Comparison of ENCODE assay signal across 8 mouse cellular contexts in the genomic region with DNA sequence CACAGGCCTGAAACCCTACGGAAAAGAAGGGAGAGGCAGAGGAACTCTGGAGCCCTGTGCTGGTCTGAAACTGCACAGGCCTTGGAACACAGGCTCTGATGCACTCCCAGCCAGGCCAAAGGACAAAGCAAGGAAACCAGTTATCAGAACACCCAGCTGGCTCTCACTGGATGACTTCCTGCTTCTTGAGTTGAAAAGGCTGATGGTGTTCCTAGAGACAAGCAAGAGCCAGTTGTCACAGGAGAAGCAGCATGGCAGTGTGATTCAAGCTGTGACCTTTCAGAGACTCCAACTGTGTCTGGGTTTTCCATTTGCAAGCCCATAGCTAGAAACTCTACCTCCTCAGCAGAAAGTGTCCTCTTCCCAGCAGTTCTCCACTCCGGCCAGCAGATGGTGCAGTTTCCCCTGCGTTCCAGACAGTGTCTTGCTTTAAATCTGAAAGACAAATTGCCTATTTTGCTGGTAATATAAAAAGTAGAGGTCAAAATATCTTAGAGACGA.
A peak's percentile ranks its signal among the peaks of the same experiment; 100 is the strongest.
DNase-seq lines count a peak whose midpoint lies in the region; ATAC-seq and TF ChIP-seq lines count a peak whose summit lies in the region.

No protein-coding gene starts in this region.

- peak; percentile 97 for TF ChIP-seq CTCF in heart, adult 2 months (IDR thresholded peaks at IDR 0.05)
- peak; percentile 89 for TF ChIP-seq CTCF in kidney, adult 2 months (conservative IDR thresholded peaks at IDR 0.05; ENCODE audit: insufficient read depth, insufficient read length, low read depth, low read length)

- H3K4me1 ChIP-seq in heart, adult 2 months (ENCODE audit: control insufficient read depth, insufficient read depth, low read length) = peaks cover 3% of the 10 kb centered on the region; the same call in 1 of the 2 replicates
- H3K4me1 ChIP-seq in kidney, adult 2 months (ENCODE audit: control insufficient read depth, insufficient read depth, low read length) = no peaks in the 10 kb centered on the region
- H3K4me1 ChIP-seq in limb, embryonic 10.5 days = peaks cover 6% of the 10 kb centered on the region; the same call in 1 of the 2 replicates
- H3K4me1 ChIP-seq in neural tube, embryonic 12.5 days = no peaks in the 10 kb centered on the region

- no peak for TF ChIP-seq POLR2A in heart, adult 2 months (IDR thresholded peaks at IDR 0.05; ENCODE audit: insufficient read depth, low read depth, low read length)
- TF ChIP-seq POLR2A in kidney, adult 2 months (IDR thresholded peaks at IDR 0.05; ENCODE audit: low read depth, low read length) = no peak

- H3K36me3 ChIP-seq in heart, adult 2 months (ENCODE audit: control insufficient read depth, insufficient read depth, low read length) = no peaks in the 10 kb centered on the region
- no peaks in the 10 kb centered on the region for H3K36me3 ChIP-seq in kidney, adult 2 months (ENCODE audit: control insufficient read depth, insufficient read depth, low read length)
- H3K36me3 ChIP-seq in limb, embryonic 10.5 days = no peaks in the 10 kb centered on the region
- no peaks in the 10 kb centered on the region for H3K36me3 ChIP-seq in neural tube, embryonic 12.5 days

- intact Hi-C loops in heart, adult 2 months (cut with DNase I) = loop anchor here (10.0 kb wide), 1 partner anchor 459 kb away; no protein-coding TSS in a partner anchor

- 9% methylated on average over 4 of the region's 4 CpGs for WGBS in heart, adult 2 months
- 16% methylated on average over 4 of the region's 4 CpGs for WGBS in kidney, adult 2 months
- WGBS in limb, embryonic 10.5 days = 14% methylated on average over 4 of the region's 4 CpGs
- 16% methylated on average over 4 of the region's 4 CpGs for WGBS in neural tube, embryonic 12.5 days

- H3K4me3 ChIP-seq in heart, adult 2 months = no peak overlapping the region
- no peak overlapping the region for H3K4me3 ChIP-seq in kidney, adult 2 months (ENCODE audit: insufficient read depth, low read depth, low read length)
- H3K4me3 ChIP-seq in limb, embryonic 10.5 days = no peak overlapping the region
- no peak overlapping the region for H3K4me3 ChIP-seq in neural tube, embryonic 12.5 days

- no peaks in the 10 kb centered on the region for H3K27me3 ChIP-seq in heart, adult 2 months (ENCODE audit: control insufficient read depth, insufficient read depth, low read length)
- no peaks in the 10 kb centered on the region for H3K27me3 ChIP-seq in kidney, adult 2 months (replicated peaks; ENCODE audit: control insufficient read depth, insufficient read depth, low read length)
- no peaks in the 10 kb centered on the region for H3K27me3 ChIP-seq in limb, embryonic 10.5 days (ENCODE audit: low read depth, poor library complexity, severe bottlenecking)
- H3K27me3 ChIP-seq in neural tube, embryonic 12.5 days (replicated peaks) = no peaks in the 10 kb centered on the region

- DNase-seq in 3T3-L1 (ENCODE audit: low read depth, low spot score) = peak; percentile 74
- peak; percentile 73 for DNase-seq in adrenal gland, adult 2 months
- DNase-seq in embryo, embryonic 9.5 days (ENCODE audit: extremely low spot score) = peak; percentile 69
- DNase-seq in heart, adult 2 months = peak; percentile 71 to 73
- DNase-seq in kidney, adult 2 months = peak; percentile 59
- DNase-seq in limb, embryonic 10.5 days (ENCODE audit: low spot score) = peak; percentile 78
- DNase-seq in testis, postnatal 14 days (ENCODE audit: low spot score) = peak; percentile 34

- no peak overlapping the region for H3K9ac ChIP-seq in heart, adult 2 months (ENCODE audit: low read depth, low read length)
- no peak overlapping the region for H3K9ac ChIP-seq in neural tube, embryonic 12.5 days

- no peaks in the 10 kb centered on the region for H3K9me3 ChIP-seq in limb, embryonic 10.5 days (replicated peaks)
- H3K9me3 ChIP-seq in neural tube, embryonic 12.5 days = no peaks in the 10 kb centered on the region

- ATAC-seq in neural tube, embryonic 12.5 days (ENCODE audit: low FRiP score, low read depth) = peak; percentile 61; the same call in 1 of the 2 replicates

- no peak overlapping the region for H3K4me2 ChIP-seq in neural tube, embryonic 12.5 days (replicated peaks)

- no peak overlapping the region for H3K27ac ChIP-seq in heart, adult 2 months
- H3K27ac ChIP-seq in kidney, adult 2 months (ENCODE audit: insufficient read depth, low read depth, low read length) = no peak overlapping the region
- H3K27ac ChIP-seq in limb, embryonic 10.5 days = no peak overlapping the region
- H3K27ac ChIP-seq in neural tube, embryonic 12.5 days = no peak overlapping the region

- H3K79me2 ChIP-seq in heart, adult 2 months (replicated peaks; ENCODE audit: control insufficient read depth, insufficient read depth, low read length) = no peaks in the 10 kb centered on the region

- peak; percentile 70; the same call in 1 of the 2 replicates for TF ChIP-seq EP300 in heart, adult 2 months (IDR thresholded peaks at IDR 0.05; ENCODE audit: insufficient read depth, low read depth, low read length)
